Mouse (Mus musculus): Measurements from ENCODE around the gene Crhr2. TPM values are rescaled to one million over a fixed set of nuclear protein-coding genes. Genes with fewer than 3 reads are reported as not detected.
A peak's percentile ranks its signal among the peaks of the same experiment; 100 is the strongest.

Crhr2 gene
- polyA plus RNA-seq, 1 experiment = not detected

GRCm38 (mm10) chr6:55133425-55133824 is 609 bp upstream of the Crhr2 start:
- TF ChIP-seq TAL1 (IDR thresholded peaks at IDR 0.05; ENCODE audit: low read length) (no peak), GATA1 (IDR thresholded peaks at IDR 0.05; ENCODE audit: low read length) (no peak)
- Histone ChIP-seq H3K4me3 (replicated peaks) (no peak overlapping the region), H3K36me3 (ENCODE audit: control insufficient read depth) (no peaks in the 10 kb centered on the region), H3K4me1 (ENCODE audit: control insufficient read depth) (no peaks in the 10 kb centered on the region), H3K27me3 (ENCODE audit: control insufficient read depth) (no peaks in the 10 kb centered on the region), H3K9me3 (ENCODE audit: control insufficient read depth, low read length) (no peaks in the 10 kb centered on the region)

GRCm38 (mm10) chr6:55131301-55131700 is 1.5 kb downstream of the Crhr2 start:
- TF ChIP-seq GATA1 (IDR thresholded peaks at IDR 0.05; ENCODE audit: low read length) = no peak
- TF ChIP-seq TAL1 (IDR thresholded peaks at IDR 0.05; ENCODE audit: low read length) = no peak
- Histone ChIP-seq H3K4me3 (replicated peaks) (no peak overlapping the region), H3K4me1 (ENCODE audit: control insufficient read depth) (no peaks in the 10 kb centered on the region), H3K36me3 (ENCODE audit: control insufficient read depth) (no peaks in the 10 kb centered on the region), H3K9me3 (ENCODE audit: control insufficient read depth, low read length) (no peaks in the 10 kb centered on the region), H3K27me3 (ENCODE audit: control insufficient read depth) (no peaks in the 10 kb centered on the region)

DNA sequence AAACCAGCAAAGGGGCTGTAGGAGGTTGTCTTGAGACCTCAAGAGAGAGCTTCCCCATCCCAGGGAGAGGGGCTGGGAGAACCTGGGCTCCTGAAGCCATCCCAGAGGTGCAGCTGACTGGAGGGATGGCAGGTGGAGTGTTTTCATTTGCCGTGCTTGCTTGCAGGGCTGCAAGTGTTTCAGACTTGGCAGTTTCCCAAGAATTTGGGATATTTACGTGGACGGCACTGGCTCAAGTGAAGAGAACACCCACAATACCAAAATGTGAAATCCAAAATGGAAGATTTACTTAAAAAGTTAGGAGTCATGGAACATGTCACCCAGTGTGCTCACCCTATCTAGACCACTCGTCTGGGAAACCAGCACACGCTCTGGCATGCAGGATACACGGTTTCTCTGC is 2.2 kb downstream of the Crhr2 start:
- Histone ChIP-seq H3K9me3 (ENCODE audit: control insufficient read depth, low read length) (no peaks in the 10 kb centered on the region), H3K27me3 (ENCODE audit: control insufficient read depth) (no peaks in the 10 kb centered on the region), H3K4me3 (replicated peaks) (no peak overlapping the region), H3K4me1 (ENCODE audit: control insufficient read depth) (no peaks in the 10 kb centered on the region), H3K36me3 (ENCODE audit: control insufficient read depth) (no peaks in the 10 kb centered on the region)
- no peak for TF ChIP-seq GATA1 (IDR thresholded peaks at IDR 0.05; ENCODE audit: low read length)
- TF ChIP-seq TAL1 (IDR thresholded peaks at IDR 0.05; ENCODE audit: low read length) = no peak

DNA sequence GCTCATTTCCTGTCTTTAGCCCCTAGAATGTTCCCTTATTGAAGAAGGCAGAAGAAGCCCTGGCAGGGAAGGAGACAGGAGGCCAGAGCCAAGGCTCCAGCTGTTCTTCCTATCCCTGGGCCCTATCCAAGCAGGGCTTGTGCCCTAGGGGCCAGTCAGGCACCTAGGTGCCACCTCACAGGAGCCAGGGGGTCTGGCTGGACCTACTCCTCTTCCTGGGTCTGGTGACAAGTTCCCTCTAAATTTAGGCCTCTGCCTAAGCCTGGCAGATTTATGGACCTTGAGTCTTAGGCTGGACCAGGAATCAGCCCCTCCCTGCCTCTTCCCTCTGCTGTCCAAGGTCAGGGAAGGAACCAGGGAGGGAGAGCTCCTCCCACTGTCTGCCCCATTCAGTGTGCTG is 4.4 kb downstream of the Crhr2 start:
- no peaks in the 10 kb centered on the region for H3K36me3 ChIP-seq (ENCODE audit: control insufficient read depth)
- no peaks in the 10 kb centered on the region for H3K9me3 ChIP-seq (ENCODE audit: control insufficient read depth, low read length)
- no peak for TF ChIP-seq TAL1 (IDR thresholded peaks at IDR 0.05; ENCODE audit: low read length)
- no peak for TF ChIP-seq GATA1 (IDR thresholded peaks at IDR 0.05; ENCODE audit: low read length)
- H3K4me1 ChIP-seq (ENCODE audit: control insufficient read depth) = no peaks in the 10 kb centered on the region
- H3K27me3 ChIP-seq (ENCODE audit: control insufficient read depth) = no peaks in the 10 kb centered on the region
- H3K4me3 ChIP-seq (replicated peaks) = no peak overlapping the region

- H3K27me3 ChIP-seq (ENCODE audit: control insufficient read depth) = no peaks in the 10 kb centered on the region
- TF ChIP-seq TAL1 (IDR thresholded peaks at IDR 0.05; ENCODE audit: low read length) (no peak), GATA1 (IDR thresholded peaks at IDR 0.05; ENCODE audit: low read length) (no peak)
- no peaks in the 10 kb centered on the region for H3K4me1 ChIP-seq (ENCODE audit: control insufficient read depth)
Measured at GRCm38 (mm10) chr6:55126576-55126975, 6.2 kb downstream of the Crhr2 start.

DNA sequence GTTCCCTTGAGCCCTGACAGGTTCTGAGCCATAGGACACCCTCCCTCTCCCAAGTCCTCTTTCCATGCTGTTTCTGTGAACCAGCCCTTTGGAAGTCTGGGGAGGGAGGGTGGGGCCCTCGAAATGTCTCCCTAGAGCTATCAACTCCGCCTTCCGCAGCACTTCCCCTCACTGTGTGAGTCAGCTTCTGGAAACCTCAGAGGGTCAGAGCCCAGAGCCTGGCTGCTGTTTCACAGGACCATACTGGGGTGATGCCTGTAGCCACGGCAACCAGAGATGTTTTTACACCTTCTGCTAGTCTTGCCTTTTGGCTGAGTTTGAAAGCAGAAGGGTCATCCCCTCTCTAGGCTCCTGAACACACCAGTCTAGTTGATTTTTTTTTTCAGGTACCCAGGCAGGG is 9.8 kb downstream of the Crhr2 start:
- H3K4me3 ChIP-seq (replicated peaks) = no peak overlapping the region
- peaks cover 18% of the 10 kb centered on the region for H3K27me3 ChIP-seq (ENCODE audit: control insufficient read depth)
- no peaks in the 10 kb centered on the region for H3K36me3 ChIP-seq (ENCODE audit: control insufficient read depth)
- no peaks in the 10 kb centered on the region for H3K4me1 ChIP-seq (ENCODE audit: control insufficient read depth)
- H3K9me3 ChIP-seq (ENCODE audit: control insufficient read depth, low read length) = no peaks in the 10 kb centered on the region
- TF ChIP-seq GATA1 (IDR thresholded peaks at IDR 0.05; ENCODE audit: low read length) (no peak), TAL1 (IDR thresholded peaks at IDR 0.05; ENCODE audit: low read length) (no peak)

More at GRCm38 (mm10) chr6:55126576-55126975, 6.2 kb downstream of the Crhr2 start:
- H3K9me3 ChIP-seq (ENCODE audit: control insufficient read depth, low read length) = no peaks in the 10 kb centered on the region
- no peaks in the 10 kb centered on the region for H3K36me3 ChIP-seq (ENCODE audit: control insufficient read depth)
- H3K4me3 ChIP-seq (replicated peaks) = no peak overlapping the region

DNA sequence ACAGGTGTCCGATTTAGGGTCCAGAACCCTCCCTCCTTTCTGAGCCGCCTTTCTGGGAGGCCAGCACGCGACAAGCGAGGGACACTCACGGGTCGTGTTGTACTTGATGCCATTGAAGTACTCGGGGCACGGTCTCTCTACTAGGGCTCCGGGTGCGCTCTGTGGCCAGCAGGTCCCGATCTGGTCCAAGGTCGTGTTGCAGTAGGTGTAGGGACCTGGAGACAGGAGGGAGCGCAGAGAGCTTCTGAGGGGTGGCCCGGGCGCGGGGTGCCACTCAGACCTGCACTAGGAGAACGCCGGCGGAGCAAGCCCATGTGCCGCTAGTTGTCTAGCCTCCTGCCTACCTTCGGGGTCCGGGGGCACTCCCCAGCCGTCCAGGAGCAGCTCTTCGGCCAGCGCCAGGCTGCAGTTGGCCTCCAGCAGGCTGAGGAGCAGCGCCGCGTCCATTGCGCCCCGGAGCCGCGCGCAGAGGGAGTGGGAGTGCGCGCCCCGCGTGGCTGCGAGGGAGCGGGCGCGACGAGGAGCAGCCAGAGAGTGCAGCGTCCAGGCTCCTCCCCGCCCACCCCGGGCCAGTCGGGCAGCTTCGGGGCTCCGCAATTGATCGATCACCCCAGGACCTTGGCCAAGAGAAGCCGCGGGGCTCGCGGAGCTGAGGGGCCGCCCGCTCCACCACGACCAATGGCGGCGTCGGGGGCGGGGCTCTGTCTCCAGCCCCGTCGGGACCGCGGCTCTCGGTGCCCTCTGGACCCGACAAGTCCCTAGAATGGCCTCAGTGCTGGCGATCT is 15.3 kb downstream of the Crhr2 start:
- Histone ChIP-seq H3K4me3 (replicated peaks) (peak overlapping the region; percentile 29), H3K27me3 (ENCODE audit: control insufficient read depth) (peaks cover 45% of the 10 kb centered on the region), H3K9me3 (ENCODE audit: control insufficient read depth, low read length) (no peaks in the 10 kb centered on the region), H3K36me3 (ENCODE audit: control insufficient read depth) (no peaks in the 10 kb centered on the region), H3K4me1 (ENCODE audit: control insufficient read depth) (no peaks in the 10 kb centered on the region)
- TF ChIP-seq TAL1 (IDR thresholded peaks at IDR 0.05; ENCODE audit: low read length) (no peak), GATA1 (IDR thresholded peaks at IDR 0.05; ENCODE audit: low read length) (no peak)

DNA sequence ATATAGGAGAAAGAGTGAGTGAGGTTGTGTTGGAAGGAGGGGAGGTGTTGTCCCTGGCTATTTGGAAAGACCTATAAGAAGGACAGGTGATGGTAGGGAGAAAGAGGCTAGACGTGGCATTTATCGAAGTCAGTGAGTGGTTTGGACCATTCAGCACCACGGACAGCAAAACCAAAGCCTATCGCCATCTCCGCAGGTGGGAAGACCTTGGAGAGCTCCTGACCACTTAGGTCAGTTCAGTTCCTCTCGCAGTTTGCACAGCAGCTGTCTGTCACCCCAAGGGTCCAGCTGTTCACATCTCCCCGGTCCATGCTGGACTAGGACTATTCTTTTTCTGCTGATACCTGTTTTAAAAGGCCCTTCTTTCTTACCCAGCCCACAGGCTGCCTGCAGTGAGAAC is 24.5 kb downstream of the Crhr2 start:
- no peaks in the 10 kb centered on the region for H3K4me1 ChIP-seq (ENCODE audit: control insufficient read depth)
- no peak overlapping the region for H3K4me3 ChIP-seq (replicated peaks)
- H3K9me3 ChIP-seq (ENCODE audit: control insufficient read depth, low read length) = no peaks in the 10 kb centered on the region
- TF ChIP-seq GATA1 (IDR thresholded peaks at IDR 0.05; ENCODE audit: low read length) (no peak), TAL1 (IDR thresholded peaks at IDR 0.05; ENCODE audit: low read length) (no peak)
- no peaks in the 10 kb centered on the region for H3K27me3 ChIP-seq (ENCODE audit: control insufficient read depth)
- H3K36me3 ChIP-seq (ENCODE audit: control insufficient read depth) = no peaks in the 10 kb centered on the region

DNA sequence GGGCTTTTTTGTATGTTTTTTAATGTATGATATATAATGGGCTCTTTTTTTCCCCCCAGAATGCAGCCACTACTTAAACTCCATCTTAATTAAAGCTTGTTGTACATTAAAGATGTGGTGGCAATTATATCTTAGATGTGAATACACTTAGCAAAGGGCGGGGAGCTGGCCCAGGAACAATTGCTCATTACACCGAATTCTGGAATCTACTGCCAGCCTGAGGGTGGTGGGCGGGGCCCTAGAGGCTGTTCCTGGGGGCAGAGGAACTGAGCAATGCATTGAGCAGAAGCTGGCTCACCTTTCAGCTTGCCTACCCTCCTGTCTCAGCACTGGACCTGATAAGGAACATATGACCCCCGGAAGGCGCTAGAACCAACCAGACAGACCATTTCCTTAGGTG is 34.2 kb downstream of the Crhr2 start:
- no peaks in the 10 kb centered on the region for H3K4me1 ChIP-seq (ENCODE audit: control insufficient read depth)
- no peaks in the 10 kb centered on the region for H3K9me3 ChIP-seq (ENCODE audit: control insufficient read depth, low read length)
- H3K36me3 ChIP-seq (ENCODE audit: control insufficient read depth) = no peaks in the 10 kb centered on the region
- H3K4me3 ChIP-seq (replicated peaks) = no peak overlapping the region
- H3K27me3 ChIP-seq (ENCODE audit: control insufficient read depth) = no peaks in the 10 kb centered on the region
- TF ChIP-seq TAL1 (IDR thresholded peaks at IDR 0.05; ENCODE audit: low read length) = no peak
- TF ChIP-seq GATA1 (IDR thresholded peaks at IDR 0.05; ENCODE audit: low read length) = no peak

GRCm38 (mm10) chr6:55098030-55098429 is 34.8 kb downstream of the Crhr2 start:
- Histone ChIP-seq H3K27me3 (ENCODE audit: control insufficient read depth) (no peaks in the 10 kb centered on the region), H3K4me3 (replicated peaks) (no peak overlapping the region), H3K4me1 (ENCODE audit: control insufficient read depth) (no peaks in the 10 kb centered on the region), H3K36me3 (ENCODE audit: control insufficient read depth) (no peaks in the 10 kb centered on the region), H3K9me3 (ENCODE audit: control insufficient read depth, low read length) (no peaks in the 10 kb centered on the region)
- TF ChIP-seq GATA1 (IDR thresholded peaks at IDR 0.05; ENCODE audit: low read length) = no peak
- TF ChIP-seq TAL1 (IDR thresholded peaks at IDR 0.05; ENCODE audit: low read length) = no peak
